In genomic region chr15:31415181-31415580, GRCm38 (mm10) we compare ENCODE assay signal across 19 mouse cellular contexts. TPM values are rescaled to one million over a fixed set of nuclear protein-coding genes. Genes with fewer than 3 reads are reported as not detected.
DNase-seq lines count a peak whose midpoint lies in the region; ATAC-seq and TF ChIP-seq lines count a peak whose summit lies in the region.
"Had no signal": no experiment of that assay in that cellular context is flagged by ENCODE, and none has a peak within 500 bp of the region (broad histone marks: within the 10 kb centered on the region; RNA-seq: fewer than 3 reads in every experiment).

No protein-coding gene starts in this region.

- TF ChIP-seq CTCF in gastrocnemius, adult 2 months (IDR thresholded peaks at IDR 0.05): no peak

- no peak overlapping the region for H3K4me2 ChIP-seq in kidney, embryonic 15.5 days
- no peak overlapping the region for H3K4me2 ChIP-seq in lung, embryonic 15.5 days
- H3K4me2 ChIP-seq in forebrain, embryonic 12.5 days: no peak overlapping the region
- no peak overlapping the region for H3K4me2 ChIP-seq in hindbrain, embryonic 12.5 days (replicated peaks)
- H3K4me2 ChIP-seq: embryonic facial prominence, embryonic 15.5 days; heart, embryonic 13.5 days; limb, embryonic 15.5 days; midbrain, embryonic 15.5 days had no signal

- no peak for DNase-seq in gastrocnemius, adult 2 months
- no peak for DNase-seq in gastrocnemius, postnatal 14 days
- DNase-seq in kidney, postnatal 14 days: peak; percentile 32
- DNase-seq: cerebellum, adult 9-11 months; embryo, embryonic 11 days; liver, postnatal 0 days; retina, postnatal 1 day; right cerebral cortex, postnatal 4 days; thymus, postnatal 25 days had no signal

- peaks cover 11% of the 10 kb centered on the region for H3K4me1 ChIP-seq in kidney, embryonic 15.5 days
- 0 out of 2 replicates have a peak, but pooled peaks cover 4% of the 10 kb centered on the region for H3K4me1 ChIP-seq in lung, embryonic 15.5 days
- H3K4me1 ChIP-seq in forebrain, embryonic 12.5 days: peaks cover 3% of the 10 kb centered on the region
- peaks cover 10% of the 10 kb centered on the region for H3K4me1 ChIP-seq in hindbrain, embryonic 12.5 days
- H3K4me1 ChIP-seq: embryonic facial prominence, embryonic 15.5 days; midbrain, embryonic 15.5 days had no signal

- H3K4me3 ChIP-seq in gastrocnemius, adult 2 months: no peak overlapping the region
- H3K4me3 ChIP-seq in kidney, embryonic 15.5 days (replicated peaks): no peak overlapping the region
- H3K4me3 ChIP-seq in lung, embryonic 15.5 days: no peak overlapping the region
- H3K4me3 ChIP-seq in forebrain, embryonic 12.5 days (replicated peaks): no peak overlapping the region
- no peak overlapping the region for H3K4me3 ChIP-seq in hindbrain, embryonic 12.5 days
- H3K4me3 ChIP-seq: embryonic facial prominence, embryonic 15.5 days; heart, embryonic 13.5 days; limb, embryonic 15.5 days; midbrain, embryonic 15.5 days had no signal

- H3K36me3 ChIP-seq in kidney, embryonic 15.5 days: no peaks in the 10 kb centered on the region
- no peaks in the 10 kb centered on the region for H3K36me3 ChIP-seq in lung, embryonic 15.5 days
- H3K36me3 ChIP-seq in forebrain, embryonic 12.5 days (replicated peaks): no peaks in the 10 kb centered on the region
- H3K36me3 ChIP-seq in hindbrain, embryonic 12.5 days: no peaks in the 10 kb centered on the region
- H3K36me3 ChIP-seq: embryonic facial prominence, embryonic 15.5 days; heart, embryonic 13.5 days; limb, embryonic 15.5 days; midbrain, embryonic 15.5 days had no signal

- peak overlapping the region; percentile 20 for H3K27ac ChIP-seq in gastrocnemius, adult 2 months
- H3K27ac ChIP-seq in kidney, embryonic 15.5 days: no peak overlapping the region
- H3K27ac ChIP-seq in lung, embryonic 15.5 days: no peak overlapping the region; the same call in 1 of the 2 replicates
- no peak overlapping the region for H3K27ac ChIP-seq in forebrain, embryonic 12.5 days
- H3K27ac ChIP-seq in hindbrain, embryonic 12.5 days: no peak overlapping the region
- H3K27ac ChIP-seq: embryonic facial prominence, embryonic 15.5 days; heart, embryonic 13.5 days; limb, embryonic 15.5 days; midbrain, embryonic 15.5 days had no signal

- intact Hi-C loops in gastrocnemius, adult 2 months (cut with DNase I): loop anchor here (5.0 kb wide), 1 partner anchor 48 kb away; the partner anchor contains the start of gene Ankrd33b
- intact Hi-C loops in gastrocnemius, postnatal 14 days (cut with DNase I; ENCODE audit: low total_unique reads): no loop called here

- no peak overlapping the region for H3K9ac ChIP-seq in kidney, embryonic 15.5 days
- no peak overlapping the region for H3K9ac ChIP-seq in lung, embryonic 15.5 days
- no peak overlapping the region for H3K9ac ChIP-seq in forebrain, embryonic 12.5 days
- no peak overlapping the region for H3K9ac ChIP-seq in hindbrain, embryonic 12.5 days
- H3K9ac ChIP-seq: embryonic facial prominence, embryonic 15.5 days; heart, embryonic 13.5 days; limb, embryonic 15.5 days; liver, postnatal 0 days; midbrain, embryonic 15.5 days had no signal

- no peaks in the 10 kb centered on the region for H3K9me3 ChIP-seq in kidney, embryonic 15.5 days (replicated peaks)
- H3K9me3 ChIP-seq in lung, embryonic 15.5 days: no peaks in the 10 kb centered on the region
- H3K9me3 ChIP-seq in forebrain, embryonic 12.5 days: no peaks in the 10 kb centered on the region
- H3K9me3 ChIP-seq in hindbrain, embryonic 12.5 days (replicated peaks): no peaks in the 10 kb centered on the region
- H3K9me3 ChIP-seq: embryonic facial prominence, embryonic 15.5 days; heart, embryonic 13.5 days; limb, embryonic 15.5 days; midbrain, embryonic 15.5 days had no signal

- 42% methylated on average over 4 of the region's 4 CpGs for WGBS in kidney, embryonic 15.5 days
- WGBS in lung, embryonic 15.5 days: 32% methylated on average over 4 of the region's 4 CpGs
- WGBS in forebrain, embryonic 12.5 days: 78% methylated on average over 4 of the region's 4 CpGs
- WGBS in hindbrain, embryonic 12.5 days: 60% methylated on average over 4 of the region's 4 CpGs

- no peaks in the 10 kb centered on the region for H3K27me3 ChIP-seq in kidney, embryonic 15.5 days
- H3K27me3 ChIP-seq in lung, embryonic 15.5 days: no peaks in the 10 kb centered on the region
- H3K27me3 ChIP-seq in forebrain, embryonic 12.5 days: no peaks in the 10 kb centered on the region
- H3K27me3 ChIP-seq in hindbrain, embryonic 12.5 days: no peaks in the 10 kb centered on the region
- H3K27me3 ChIP-seq: CH12.LX; embryonic facial prominence, embryonic 15.5 days; heart, embryonic 13.5 days; limb, embryonic 15.5 days; midbrain, embryonic 15.5 days had no signal

- ATAC-seq in kidney, embryonic 15.5 days (replicated peaks; ENCODE audit: low FRiP score): no peak
- ATAC-seq in lung, embryonic 15.5 days (ENCODE audit: borderline replicate concordance, extremely low read depth, low FRiP score, low TSS enrichment): 0 out of 2 replicates have a peak, but pooled peaks have one; percentile 4
- no peak for ATAC-seq in forebrain, embryonic 12.5 days (ENCODE audit: low FRiP score)
- ATAC-seq in hindbrain, embryonic 12.5 days (ENCODE audit: low FRiP score): no peak
- ATAC-seq: liver, postnatal 0 days; midbrain, embryonic 15.5 days had no signal

RNA-seq across cellular contexts. Expression of gene Ropn1l, which starts 38.4 kb away (rescaled TPM):
- not detected for total RNA-seq in gastrocnemius, adult 2 months (2021)
- under 1 TPM; 0.29 to 0.33 TPM for total RNA-seq in gastrocnemius, postnatal 14 days (2021)
- polyA plus RNA-seq in kidney, embryonic 15.5 days (2015; fragmentation: Nextera tagmentation; extraction: Ambion mirVana): 3.0 and 3.4 TPM in 2 replicates
- polyA plus RNA-seq in lung, embryonic 15.5 days (2015; fragmentation: Nextera tagmentation; extraction: Ambion mirVana): 2.9 and 3.5 TPM in 2 replicates
- 2.1 and 2.3 TPM in 2 replicates for polyA plus RNA-seq in forebrain, embryonic 12.5 days (2016; fragmentation: Nextera tagmentation; extraction: Ambion mirVana)
- polyA plus RNA-seq in hindbrain, embryonic 12.5 days (2016; fragmentation: Nextera tagmentation; extraction: Ambion mirVana): 2.8 and 2.9 TPM in 2 replicates
- total RNA-seq: hematopoietic stem cell, adult 5-6 weeks had no signal

RNA-seq across cellular contexts. Expression of gene Ankrd33b, which starts 47.7 kb away (rescaled TPM):
- total RNA-seq in gastrocnemius, adult 2 months (2021): 10 to 100 TPM; 11.9 to 31.5 TPM
- 1 to 10 TPM; 5.3 to 6.3 TPM for total RNA-seq in gastrocnemius, postnatal 14 days (2021)
- polyA plus RNA-seq in kidney, embryonic 15.5 days (2015; fragmentation: Nextera tagmentation; extraction: Ambion mirVana): 6.2 and 6.5 TPM in 2 replicates
- polyA plus RNA-seq in lung, embryonic 15.5 days (2015; fragmentation: Nextera tagmentation; extraction: Ambion mirVana): 4.1 and 5.3 TPM in 2 replicates
- polyA plus RNA-seq in forebrain, embryonic 12.5 days (2016; fragmentation: Nextera tagmentation; extraction: Ambion mirVana): 0.60 and 0.70 TPM in 2 replicates
- polyA plus RNA-seq in hindbrain, embryonic 12.5 days (2016; fragmentation: Nextera tagmentation; extraction: Ambion mirVana): 0.85 and 0.87 TPM in 2 replicates
